Mouse (Mus musculus) liver, embryonic 15.5 days (tissue): ENCODE results near the gene Dnm3. TPM values are rescaled to one million over a fixed set of nuclear protein-coding genes. Genes with fewer than 3 reads are reported as not detected.

ENCODE experiments used
- ATAC-seq: fragments of 200-750 bp; cut with Nextera tagmentation; 2 replicates; pipeline ENCODE4 v1.8.0; 2017; ENCODE audit warnings: moderate number of reproducible peaks, mild to moderate bottlenecking, moderate library complexity; ENCODE audit not compliant: insufficient read depth
- H3K27ac ChIP-seq: fragments of 300-500 bp; sonication (generic); replicated peaks from 2 replicates; pipeline ENCODE4 v1.5.1; 2015; ENCODE audit warnings: mild to moderate bottlenecking, inconsistent platforms
- H3K27me3 ChIP-seq: fragments of 300-500 bp; sonication (generic); 2 replicates; pipeline ENCODE4 v1.6.1; 2015; ENCODE audit warnings: mild to moderate bottlenecking, inconsistent platforms
- H3K36me3 ChIP-seq: fragments of 300-500 bp; sonication (generic); replicated peaks from 2 replicates; pipeline ENCODE4 v1.6.1; 2015; ENCODE audit warnings: moderate library complexity, mild to moderate bottlenecking, inconsistent platforms
- H3K4me1 ChIP-seq: fragments of 300-500 bp; sonication (generic); replicated peaks from 2 replicates; pipeline ENCODE4 v1.6.1; 2015; ENCODE audit warnings: inconsistent platforms
- H3K4me2 ChIP-seq: fragments of 300-500 bp; sonication (generic); 2 replicates; pipeline ENCODE4 v1.6.1; 2015; ENCODE audit warnings: moderate library complexity, mild to moderate bottlenecking, inconsistent platforms
- H3K4me3 ChIP-seq: fragments of 300-500 bp; sonication (generic); replicated peaks from 2 replicates; pipeline ENCODE4 v1.5.1; 2015; ENCODE audit warnings: mild to moderate bottlenecking, inconsistent platforms
- H3K9ac ChIP-seq: fragments of 300-500 bp; sonication (generic); 2 replicates; pipeline ENCODE4 v1.6.1; 2015; ENCODE audit warnings: moderate library complexity, mild to moderate bottlenecking, inconsistent platforms
- H3K9me3 ChIP-seq: fragments of 300-500 bp; sonication (generic); replicated peaks from 2 replicates; pipeline ENCODE4 v1.6.1; 2016; ENCODE audit warnings: inconsistent platforms
- WGBS: fragments of 180-500 bp; shearing (Covaris S2); methylation state at CpG from one replicate; pipeline ENCODE4 v1.1.7; 2015; ENCODE audit warnings: mixed read lengths; ENCODE audit not compliant: insufficient replicate concordance; 5-methylcytosine and 5-hydroxymethylcytosine counted together
- polyA plus RNA-seq: library from polyadenylated mRNA; unstranded; fragments of >200 nt; fragmentation: Nextera tagmentation; extraction: Ambion mirVana; gene quantifications from 2 replicates; pipeline ENCODE4 v1.2.1, GENCODE M21; 2015

Gene Dnm3
- polyA plus RNA-seq, 1 experiment from 2014 or later, result 1.2 TPM

DNA sequence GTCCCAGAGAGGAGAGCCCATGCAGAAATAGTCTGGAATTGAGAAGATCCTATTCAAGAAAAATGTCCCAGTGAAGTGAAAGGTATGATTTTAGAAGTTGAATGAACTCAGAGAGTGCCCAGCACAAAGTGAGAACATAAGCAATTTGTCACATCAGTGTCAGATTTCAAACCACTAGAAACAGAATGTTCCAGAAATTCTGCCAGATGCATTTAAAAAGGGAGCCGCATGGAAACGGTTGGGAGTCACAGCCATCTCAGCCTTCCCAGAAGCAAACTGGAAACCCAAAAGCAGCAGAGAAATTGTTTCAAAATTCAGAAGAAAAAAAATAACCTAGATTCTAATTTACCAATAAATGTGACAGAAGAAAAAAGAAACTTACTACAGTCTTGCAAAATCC, 154.7 kb downstream of the Dnm3 start:
- no peak for ATAC-seq
- Histone ChIP-seq H3K9ac (no peak overlapping the region), H3K4me1 (no peaks in the 10 kb centered on the region), H3K27ac (no peak overlapping the region), H3K4me3 (no peak overlapping the region), H3K36me3 (no peaks in the 10 kb centered on the region), H3K27me3 (no peaks in the 10 kb centered on the region), H3K9me3 (no peaks in the 10 kb centered on the region), H3K4me2 (no peak overlapping the region)
- 71% methylated on average over 2 of the region's 2 CpGs for WGBS

DNA sequence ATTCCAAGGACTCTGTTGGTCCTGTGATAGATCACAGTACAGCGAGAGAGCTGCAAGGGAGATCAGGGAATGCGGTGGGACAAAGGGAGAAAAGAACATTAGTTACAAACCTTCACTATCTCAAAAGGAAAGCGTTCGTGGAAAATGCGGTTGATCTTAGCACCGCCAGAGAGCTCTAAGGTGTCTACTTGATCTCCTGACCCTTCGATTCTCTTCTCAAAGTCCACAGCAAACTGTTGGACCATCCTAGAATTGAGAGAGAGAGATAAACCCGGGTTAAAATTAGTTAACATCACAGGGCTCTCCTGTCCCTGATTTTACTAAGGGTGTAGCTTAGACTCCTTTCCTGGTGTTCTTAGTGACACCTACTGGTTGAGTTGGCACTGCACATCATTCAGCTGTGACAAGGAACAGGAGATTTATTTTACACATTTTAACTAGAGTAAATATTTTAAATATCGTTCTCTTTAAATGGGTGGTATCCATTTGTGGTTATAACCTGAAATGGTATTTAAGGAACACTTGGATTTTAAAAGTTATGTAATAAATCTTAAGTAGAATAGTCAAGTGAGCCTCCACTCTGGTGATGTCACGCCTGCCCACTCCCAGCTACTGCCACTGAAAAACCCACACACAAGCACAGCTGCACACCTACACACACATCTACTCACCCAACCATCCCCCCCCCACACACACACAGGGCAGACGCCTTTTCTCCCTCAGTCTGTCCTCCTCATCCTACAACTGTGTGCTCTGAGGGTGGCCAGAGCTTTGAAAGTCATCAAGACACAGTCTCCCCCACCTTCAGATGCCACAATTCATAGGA, 164.2 kb downstream of the Dnm3 start:
- H3K4me1 ChIP-seq, result no peaks in the 10 kb centered on the region
- H3K27ac ChIP-seq, result no peak overlapping the region
- no peaks in the 10 kb centered on the region for H3K9me3 ChIP-seq
- WGBS, result 40% methylated on average over 11 of the region's 11 CpGs
- H3K27me3 ChIP-seq, result no peaks in the 10 kb centered on the region
- no peak overlapping the region for H3K9ac ChIP-seq
- no peak overlapping the region for H3K4me3 ChIP-seq
- H3K4me2 ChIP-seq, result no peak overlapping the region
- no peak for ATAC-seq
- no peaks in the 10 kb centered on the region for H3K36me3 ChIP-seq

DNA sequence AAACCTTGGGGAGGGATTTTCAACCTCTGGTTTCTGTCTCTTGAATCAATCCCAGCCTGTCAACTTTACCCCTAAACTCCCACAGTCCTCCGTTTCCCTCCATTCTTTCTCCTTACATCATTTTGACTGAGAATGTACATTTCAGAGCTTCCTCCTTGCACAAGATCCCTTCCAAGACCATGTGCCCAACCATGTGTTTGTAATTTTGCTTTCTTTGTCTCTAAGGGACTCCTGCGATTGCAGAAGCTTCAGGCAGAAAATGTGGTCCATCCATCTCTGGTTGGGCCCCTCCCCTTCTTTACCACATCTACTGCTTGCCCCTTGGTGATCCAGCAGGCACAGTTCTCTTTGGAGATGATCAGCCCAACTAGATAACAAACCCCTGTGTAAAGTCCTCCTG, 165.2 kb downstream of the Dnm3 start:
- 66% methylated on average over 2 of the region's 2 CpGs for WGBS
- H3K27me3 ChIP-seq, result no peaks in the 10 kb centered on the region
- H3K9me3 ChIP-seq, result no peaks in the 10 kb centered on the region
- H3K36me3 ChIP-seq, result no peaks in the 10 kb centered on the region
- ATAC-seq, result no peak
- no peak overlapping the region for H3K9ac ChIP-seq
- H3K4me2 ChIP-seq, result no peak overlapping the region
- H3K4me3 ChIP-seq, result no peak overlapping the region
- no peak overlapping the region for H3K27ac ChIP-seq
- H3K4me1 ChIP-seq, result no peaks in the 10 kb centered on the region

DNA sequence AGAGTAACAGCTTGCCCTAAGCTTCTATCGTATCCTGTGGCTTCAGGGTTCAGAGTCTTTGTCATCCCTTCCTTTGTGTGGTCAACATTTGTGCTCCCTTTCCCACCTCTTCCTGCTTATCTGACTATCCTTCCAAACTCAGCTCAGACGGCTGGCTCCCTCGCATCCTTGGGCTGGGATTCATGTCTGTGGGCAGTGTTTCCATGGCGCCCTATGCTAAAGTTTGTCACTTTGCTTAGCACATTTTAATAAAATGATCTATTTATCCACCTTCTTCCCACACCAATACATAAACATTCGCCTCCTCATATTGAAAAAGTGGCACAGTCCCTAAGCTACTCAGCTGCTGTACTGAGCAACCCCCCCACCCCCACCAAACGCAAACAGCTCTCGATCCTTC, 165.7 kb downstream of the Dnm3 start:
- Histone ChIP-seq H3K36me3 (no peaks in the 10 kb centered on the region), H3K4me2 (no peak overlapping the region), H3K9ac (no peak overlapping the region), H3K27ac (no peak overlapping the region), H3K9me3 (no peaks in the 10 kb centered on the region), H3K4me1 (no peaks in the 10 kb centered on the region), H3K27me3 (no peaks in the 10 kb centered on the region), H3K4me3 (no peak overlapping the region)
- WGBS, result 59% methylated on average over 7 of the region's 7 CpGs
- no peak for ATAC-seq

DNA sequence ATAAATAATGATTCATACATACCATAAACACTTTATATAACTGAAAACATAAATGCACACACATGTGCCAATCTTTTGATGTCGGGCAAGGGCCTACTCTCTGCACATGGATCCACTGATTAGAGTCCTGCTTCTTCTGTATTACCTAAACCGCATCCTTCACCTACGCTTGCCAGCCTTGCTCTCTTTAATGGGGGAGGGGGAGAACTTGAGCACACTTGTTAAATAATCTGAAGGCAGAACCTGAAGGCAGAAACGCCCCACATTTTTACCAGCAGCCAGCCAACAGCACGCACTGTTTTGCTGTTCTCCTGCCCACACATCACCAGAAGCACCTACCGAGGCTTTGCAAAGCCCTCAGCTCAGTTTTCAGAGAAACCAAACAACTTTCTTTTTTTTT, 172.6 kb downstream of the Dnm3 start:
- no peak overlapping the region for H3K27ac ChIP-seq
- no peaks in the 10 kb centered on the region for H3K27me3 ChIP-seq
- no peak overlapping the region for H3K4me3 ChIP-seq
- no peaks in the 10 kb centered on the region for H3K36me3 ChIP-seq
- no peak overlapping the region for H3K9ac ChIP-seq
- no peaks in the 10 kb centered on the region for H3K4me1 ChIP-seq
- H3K9me3 ChIP-seq, result no peaks in the 10 kb centered on the region
- no peak overlapping the region for H3K4me2 ChIP-seq
- 67% methylated on average over 6 of the region's 6 CpGs for WGBS
- ATAC-seq, result no peak

DNA sequence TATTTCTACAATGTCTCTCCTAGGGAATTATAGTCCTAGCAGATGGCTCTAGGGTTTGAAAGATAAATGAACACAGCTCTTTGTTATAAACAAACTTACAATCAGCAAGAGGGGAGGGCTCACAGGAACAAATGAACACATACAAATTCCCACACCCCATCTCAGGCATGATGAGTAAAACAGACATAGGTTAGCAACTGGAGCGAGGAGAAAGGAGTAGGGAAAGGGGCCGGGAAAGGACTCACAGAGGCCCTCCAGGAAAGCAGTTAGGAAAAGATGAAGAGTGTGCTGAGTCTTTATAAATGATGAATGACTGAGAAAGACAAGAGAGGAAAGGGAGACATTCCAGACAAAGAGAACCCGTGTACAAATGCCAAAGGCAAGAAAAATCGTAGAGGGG, 175.4 kb downstream of the Dnm3 start:
- H3K9me3 ChIP-seq, result no peaks in the 10 kb centered on the region
- H3K4me2 ChIP-seq, result no peak overlapping the region
- H3K4me1 ChIP-seq, result no peaks in the 10 kb centered on the region
- 44% methylated on average over 4 of the region's 4 CpGs for WGBS
- no peak overlapping the region for H3K4me3 ChIP-seq
- H3K27ac ChIP-seq, result no peak overlapping the region
- H3K9ac ChIP-seq, result no peak overlapping the region
- H3K27me3 ChIP-seq, result no peaks in the 10 kb centered on the region
- H3K36me3 ChIP-seq, result no peaks in the 10 kb centered on the region
- no peak for ATAC-seq

DNA sequence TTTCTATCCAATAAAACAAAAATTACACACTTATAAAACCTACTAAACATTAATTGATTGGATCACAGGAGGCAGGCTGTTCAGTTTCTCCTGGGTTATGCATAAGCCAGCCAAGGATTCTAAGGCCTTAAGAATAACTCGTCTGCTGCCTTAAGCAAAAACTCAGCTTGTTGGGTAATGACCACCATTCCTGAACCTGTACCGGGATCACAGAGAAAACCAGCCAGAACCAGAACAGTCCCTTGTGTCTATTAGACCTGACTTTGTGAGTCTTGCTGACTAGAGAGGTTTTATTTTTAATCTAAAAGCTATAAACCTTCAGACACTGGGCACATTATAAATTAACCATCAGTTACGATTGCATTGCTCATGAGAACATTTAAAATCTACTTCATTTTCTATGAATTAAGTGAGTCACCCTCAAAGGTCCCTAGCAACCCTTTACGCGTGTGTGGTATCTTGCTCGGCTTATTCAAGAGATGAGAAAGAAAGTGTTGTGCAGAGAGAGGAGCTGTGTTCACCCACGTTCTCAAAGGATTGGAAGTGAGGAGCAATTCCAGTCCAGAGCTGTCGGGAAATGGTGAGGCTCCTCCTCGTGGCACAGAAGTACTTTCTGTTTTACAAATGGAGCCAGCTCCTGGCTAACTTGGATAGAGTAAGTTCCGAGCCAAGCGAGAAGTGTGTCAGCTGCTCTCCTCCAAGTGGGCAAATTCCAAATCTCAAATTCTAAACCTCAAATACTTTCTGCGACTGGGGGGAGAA, 178.1 kb downstream of the Dnm3 start:
- H3K27me3 ChIP-seq, result no peaks in the 10 kb centered on the region
- no peak overlapping the region for H3K9ac ChIP-seq
- WGBS, result 70% methylated on average over 12 of the region's 12 CpGs
- no peak for ATAC-seq
- H3K27ac ChIP-seq, result no peak overlapping the region
- no peak overlapping the region for H3K4me3 ChIP-seq
- H3K4me2 ChIP-seq, result no peak overlapping the region
- no peaks in the 10 kb centered on the region for H3K4me1 ChIP-seq
- no peaks in the 10 kb centered on the region for H3K9me3 ChIP-seq
- H3K36me3 ChIP-seq, result no peaks in the 10 kb centered on the region

DNA sequence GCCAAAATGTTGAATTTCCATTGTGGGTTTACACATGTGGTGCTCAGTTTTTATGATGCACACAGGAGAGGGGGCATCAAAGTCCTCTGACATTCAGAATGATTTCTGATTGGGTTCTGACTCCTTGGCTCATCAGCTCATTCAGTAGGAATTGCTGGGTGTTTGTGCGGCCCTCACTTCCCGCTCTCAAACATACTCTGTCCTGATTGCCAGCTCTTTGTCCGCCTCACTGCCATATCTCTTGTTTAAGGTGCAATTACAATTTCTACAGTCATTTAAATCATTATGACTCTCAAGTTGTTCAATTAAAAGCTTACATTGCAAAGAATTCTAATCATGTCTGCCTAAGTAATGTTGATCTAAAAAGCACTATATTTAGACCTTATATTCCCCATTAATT, 179.3 kb downstream of the Dnm3 start:
- H3K27ac ChIP-seq, result no peak overlapping the region
- no peak overlapping the region for H3K4me2 ChIP-seq
- no peaks in the 10 kb centered on the region for H3K9me3 ChIP-seq
- 70% methylated on average over 3 of the region's 3 CpGs for WGBS
- H3K36me3 ChIP-seq, result no peaks in the 10 kb centered on the region
- H3K4me3 ChIP-seq, result no peak overlapping the region
- no peak overlapping the region for H3K9ac ChIP-seq
- no peak for ATAC-seq
- no peaks in the 10 kb centered on the region for H3K4me1 ChIP-seq
- no peaks in the 10 kb centered on the region for H3K27me3 ChIP-seq

DNA sequence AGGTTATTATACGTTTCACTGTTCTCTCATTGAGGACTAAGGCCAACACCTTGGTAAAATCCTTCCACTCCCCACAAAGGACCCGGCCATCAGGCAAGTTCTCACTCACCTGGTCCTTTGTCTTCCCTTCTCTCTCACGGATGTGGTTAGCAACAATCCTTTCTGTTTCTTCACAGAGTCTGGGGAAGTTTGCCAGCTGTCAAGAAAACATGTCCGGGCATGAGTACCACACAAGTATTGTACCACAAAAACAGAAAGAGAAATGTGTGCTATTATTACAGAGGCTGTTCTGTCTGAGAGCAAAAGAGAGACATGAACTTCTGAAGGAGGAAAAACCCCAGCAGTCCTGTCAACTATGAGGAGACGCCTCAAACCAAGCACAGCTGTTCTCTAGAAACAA, 182.4 kb downstream of the Dnm3 start:
- Histone ChIP-seq H3K36me3 (no peaks in the 10 kb centered on the region), H3K4me2 (no peak overlapping the region), H3K4me1 (no peaks in the 10 kb centered on the region), H3K9me3 (no peaks in the 10 kb centered on the region), H3K9ac (no peak overlapping the region), H3K27ac (no peak overlapping the region), H3K4me3 (no peak overlapping the region), H3K27me3 (no peaks in the 10 kb centered on the region)
- no peak for ATAC-seq
- 46% methylated on average over 5 of the region's 5 CpGs for WGBS

DNA sequence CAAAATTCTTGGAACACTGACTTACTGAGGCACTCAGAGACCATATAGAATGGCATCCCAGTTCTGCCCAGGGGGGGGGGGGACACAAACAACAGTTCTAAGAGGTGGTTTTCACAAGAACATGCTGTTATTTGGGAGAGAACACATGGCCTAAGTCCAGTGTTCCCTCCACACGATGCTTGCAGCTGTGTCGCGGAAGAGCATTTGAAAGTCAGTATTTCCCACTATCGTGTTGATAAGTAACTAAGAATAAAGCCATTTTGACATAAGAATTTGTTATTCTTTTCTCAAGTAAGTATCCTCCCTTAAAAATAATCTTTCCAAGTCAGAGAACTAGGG, 183.3 kb downstream of the Dnm3 start:
- Histone ChIP-seq H3K27me3 (no peaks in the 10 kb centered on the region), H3K4me3 (no peak overlapping the region), H3K4me2 (no peak overlapping the region), H3K9ac (no peak overlapping the region), H3K36me3 (no peaks in the 10 kb centered on the region), H3K9me3 (no peaks in the 10 kb centered on the region), H3K27ac (no peak overlapping the region), H3K4me1 (no peaks in the 10 kb centered on the region)
- WGBS, result 75% methylated on average over 4 of the region's 4 CpGs
- ATAC-seq, result no peak

DNA sequence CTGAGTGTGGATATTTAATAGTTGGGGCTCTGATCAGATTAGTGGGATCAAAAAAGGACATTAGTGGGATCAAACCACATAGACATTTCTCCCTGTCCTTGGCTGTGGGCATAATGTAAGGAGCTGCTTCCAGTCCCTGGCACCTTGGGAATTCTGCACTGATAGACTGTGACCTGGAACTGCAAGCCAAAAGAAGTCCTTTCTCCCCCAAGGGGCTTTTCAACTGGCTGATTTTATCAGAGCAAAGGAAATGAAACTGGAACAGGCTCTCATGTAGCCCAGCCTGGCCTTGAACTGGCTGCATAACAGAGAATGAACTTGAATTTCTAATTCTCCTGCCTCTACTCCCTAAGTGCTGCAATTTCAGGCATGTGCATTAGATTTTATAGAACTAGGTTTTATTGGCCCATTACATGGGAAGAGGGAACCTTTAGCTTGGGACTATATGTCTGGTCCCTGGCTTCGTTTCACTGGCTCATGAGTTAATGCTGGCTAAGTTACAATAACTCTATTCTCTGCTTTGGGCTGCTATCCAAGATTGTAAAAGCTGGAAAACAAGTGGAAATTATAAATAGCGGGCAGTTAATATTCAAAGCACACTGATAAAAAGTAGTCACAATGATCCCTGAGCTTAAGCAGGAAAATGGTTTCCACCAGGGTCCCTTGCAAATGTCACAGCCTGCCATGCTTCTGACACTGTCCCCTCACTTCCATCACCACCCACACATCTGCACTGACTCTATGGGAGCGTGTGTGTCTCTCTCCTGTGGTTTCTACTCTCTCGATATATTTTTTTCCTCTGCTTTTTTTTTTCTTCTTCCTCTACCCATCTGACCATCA, 183.9 kb downstream of the Dnm3 start:
- WGBS, result 51% methylated on average over 4 of the region's 4 CpGs
- ATAC-seq, result no peak

More for the DNA sequence above, 183.9 kb downstream of the Dnm3 start:
- no peak overlapping the region for H3K4me2 ChIP-seq
- H3K27me3 ChIP-seq, result no peaks in the 10 kb centered on the region
- H3K9me3 ChIP-seq, result no peaks in the 10 kb centered on the region
- H3K4me3 ChIP-seq, result no peak overlapping the region
- no peaks in the 10 kb centered on the region for H3K4me1 ChIP-seq
- no peaks in the 10 kb centered on the region for H3K36me3 ChIP-seq
- no peak overlapping the region for H3K9ac ChIP-seq
- H3K27ac ChIP-seq, result no peak overlapping the region
